8 mouse cellular contexts compared by ENCODE assay signal in genomic region chr5:99729361-99729882, GRCm38 (mm10). TPM values are rescaled to one million over a fixed set of nuclear protein-coding genes. Genes with fewer than 3 reads are reported as not detected.
DNase-seq lines count a peak whose midpoint lies in the region; ATAC-seq lines count a peak whose summit lies in the region.

No protein-coding gene starts in this region.

- H3K4me3 ChIP-seq in liver, embryonic 12.5 days, result peak overlapping the region; percentile 59
- peak overlapping the region; percentile 25 for H3K4me3 ChIP-seq in neural tube, embryonic 14.5 days (ENCODE audit: low read depth, low read length)

- no peaks in the 10 kb centered on the region for H3K9me3 ChIP-seq in liver, embryonic 12.5 days (replicated peaks)
- no peaks in the 10 kb centered on the region for H3K9me3 ChIP-seq in neural tube, embryonic 14.5 days (ENCODE audit: control insufficient read depth, low read length)

- peak; percentile 17 for DNase-seq in gastrocnemius, postnatal 10 days
- no peak for DNase-seq in gastrocnemius, adult 8-10 months (ENCODE audit: low spot score in 2 of 2)
- DNase-seq in cerebellum, postnatal 14 days, result peak; percentile 72 to 76
- peak; percentile 21 to 30 for DNase-seq in heart, adult 18-20 months
- DNase-seq in kidney, adult 11 months, result peak; percentile 30

- peaks cover 16% of the 10 kb centered on the region; the same call in 1 of the 2 replicates for H3K4me1 ChIP-seq in liver, embryonic 12.5 days
- H3K4me1 ChIP-seq in neural tube, embryonic 14.5 days (ENCODE audit: control insufficient read depth, insufficient read depth, low read length), result peaks cover 7% of the 10 kb centered on the region; the same call in 1 of the 2 replicates

- 7% methylated on average over 18 of the region's 18 CpGs for WGBS in liver, embryonic 12.5 days (ENCODE audit: insufficient replicate concordance)
- under 1% methylated on average over 18 of the region's 18 CpGs for WGBS in neural tube, embryonic 14.5 days

- ATAC-seq in liver, embryonic 12.5 days, result 0 out of 2 replicates have a peak, but pooled peaks have one; percentile 15
- ATAC-seq in neural tube, embryonic 14.5 days (ENCODE audit: low read depth), result peak; percentile 50
- no peak for ATAC-seq in megakaryocyte progenitor cell, adult 5-6 weeks (replicated peaks; ENCODE audit: poor library complexity)

- peaks cover 57% of the 10 kb centered on the region for H3K27me3 ChIP-seq in liver, embryonic 12.5 days (replicated peaks)
- peaks cover 3% of the 10 kb centered on the region; the same call in 1 of the 2 replicates for H3K27me3 ChIP-seq in neural tube, embryonic 14.5 days (ENCODE audit: control insufficient read depth, insufficient read depth, low read length)

- peak overlapping the region; percentile 85 for H3K4me2 ChIP-seq in liver, embryonic 12.5 days
- H3K4me2 ChIP-seq in neural tube, embryonic 14.5 days (ENCODE audit: low read depth, low read length), result peak overlapping the region; percentile 95

- H3K27ac ChIP-seq in liver, embryonic 12.5 days, result no peak overlapping the region
- peak overlapping the region; percentile 44; the same call in 1 of the 2 replicates for H3K27ac ChIP-seq in neural tube, embryonic 14.5 days (ENCODE audit: low read depth, low read length)

- no peaks in the 10 kb centered on the region for H3K36me3 ChIP-seq in liver, embryonic 12.5 days
- H3K36me3 ChIP-seq in neural tube, embryonic 14.5 days (ENCODE audit: control insufficient read depth, insufficient read depth, low read length), result no peaks in the 10 kb centered on the region

- no peak overlapping the region for H3K9ac ChIP-seq in liver, embryonic 12.5 days
- H3K9ac ChIP-seq in neural tube, embryonic 14.5 days (replicated peaks; ENCODE audit: low read depth, low read length), result peak overlapping the region; percentile 42; the same call in 1 of the 2 replicates

RNA-seq across cellular contexts. Expression of gene Rasgef1b, which starts 0.6 kb away (rescaled TPM):
- 1 to 10 TPM; 1.5 to 2.6 TPM for total RNA-seq in gastrocnemius, postnatal 10 days (2021)
- total RNA-seq in gastrocnemius, adult 8-10 months (2022), result under 1 TPM in 3 of 4 experiments, not detected in 1; 0.24 to 0.36 (median 0.35) TPM
- 10 to 100 TPM; 14.6 to 19.6 TPM for total RNA-seq in heart, adult 18-20 months (2021)
- polyA plus RNA-seq in liver, embryonic 12.5 days (2016; fragmentation: Nextera tagmentation; extraction: Ambion mirVana), result 4.7 and 6.3 TPM in 2 replicates
- polyA plus RNA-seq in neural tube, embryonic 14.5 days (2014; fragmentation: Nextera tagmentation; extraction: Ambion mirVana), result 83.7 and 86.2 TPM in 2 replicates
- total RNA-seq in megakaryocyte progenitor cell, adult 5-6 weeks (2015), result 0.83 and 1.8 TPM in 2 replicates
- 1.9 and 2.2 TPM in 2 replicates for total RNA-seq in megakaryocyte progenitor cell, adult 5-6 weeks (2017)

Comparison
In these comparisons a context has a peak if more than half of its experiments do, and no peak if none do; other contexts are left out.
1. DNase-seq: peak in gastrocnemius, postnatal 10 days (single experiment), cerebellum, postnatal 14 days (2 of 2), heart, adult 18-20 months (2 of 2) and kidney, adult 11 months (single experiment); none in gastrocnemius, adult 8-10 months (0 of 2).
2. RNA of gene Rasgef1b, which starts 0.6 kb away (total RNA-seq): 14.6 to 19.6 TPM in heart, adult 18-20 months; 1.5 to 2.6 TPM in gastrocnemius, postnatal 10 days, 0.83 to 2.2 TPM in megakaryocyte progenitor cell, adult 5-6 weeks and 0.24 to 0.36 TPM in gastrocnemius, adult 8-10 months; every median in the first group is over 4 times any median in the second.